Mouse (Mus musculus) lung, postnatal 10 days (tissue): ENCODE data around the gene Bcor.

ENCODE experiments used
- DNase-seq: peaks from one replicate; pipeline ENCODE4 v3.0.0; 2021

Bcor gene

GRCm38 (mm10) chrX:12085949-12086348 is 74.2 kb downstream of the Bcor start:
- DNase-seq, result no peak

GRCm38 (mm10) chrX:12085290-12085689 is 74.9 kb downstream of the Bcor start:
- no peak for DNase-seq

GRCm38 (mm10) chrX:12084698-12085097 is 75.5 kb downstream of the Bcor start:
- DNase-seq, result no peak

DNA sequence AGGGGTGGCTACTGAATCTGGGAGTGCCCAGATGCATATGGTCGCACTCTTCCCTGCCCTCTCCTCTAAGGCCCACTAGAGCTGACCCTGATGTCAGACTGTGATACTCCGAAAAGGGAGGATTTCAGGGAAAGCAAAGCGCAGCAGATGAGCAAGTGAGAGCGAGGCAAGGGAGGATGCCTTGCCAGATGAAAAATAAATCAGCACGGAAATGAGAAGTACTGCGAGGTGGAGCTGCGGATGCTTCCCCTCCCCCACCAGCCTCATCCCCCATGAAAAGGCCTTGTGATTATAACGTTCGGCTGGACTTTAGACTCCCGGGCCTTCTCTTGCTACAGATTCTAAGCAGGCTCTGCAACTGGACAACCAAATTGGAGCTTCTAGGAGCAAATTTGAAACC is 76.5 kb downstream of the Bcor start:
- no peak for DNase-seq

GRCm38 (mm10) chrX:12082736-12083135 is 77.4 kb downstream of the Bcor start:
- no peak for DNase-seq

- no peak for DNase-seq
These were observed 78.0 kb downstream of the Bcor start for GRCm38 (mm10) chrX:12082184-12082583.

DNA sequence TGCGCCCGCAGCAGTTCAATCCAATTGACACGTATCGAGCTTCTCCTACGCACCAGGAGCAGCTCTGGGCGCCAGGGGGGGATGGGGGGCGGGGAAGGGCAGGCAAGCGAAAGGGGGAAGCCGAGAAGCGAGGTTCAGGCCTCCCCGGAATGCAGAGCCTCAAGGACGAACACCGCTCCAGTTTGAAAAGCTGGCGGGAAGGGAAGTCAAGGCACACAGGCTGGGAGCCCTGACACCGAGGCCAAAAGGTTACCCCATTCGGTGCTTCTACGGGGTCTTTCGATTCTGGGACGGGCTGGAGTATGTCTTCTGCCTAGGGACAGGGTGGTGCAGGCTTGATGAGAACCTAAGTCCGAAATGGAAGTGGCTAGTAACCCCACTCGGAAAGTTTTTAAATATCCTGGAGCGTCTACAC is 78.4 kb downstream of the Bcor start:
- no peak for DNase-seq

DNA sequence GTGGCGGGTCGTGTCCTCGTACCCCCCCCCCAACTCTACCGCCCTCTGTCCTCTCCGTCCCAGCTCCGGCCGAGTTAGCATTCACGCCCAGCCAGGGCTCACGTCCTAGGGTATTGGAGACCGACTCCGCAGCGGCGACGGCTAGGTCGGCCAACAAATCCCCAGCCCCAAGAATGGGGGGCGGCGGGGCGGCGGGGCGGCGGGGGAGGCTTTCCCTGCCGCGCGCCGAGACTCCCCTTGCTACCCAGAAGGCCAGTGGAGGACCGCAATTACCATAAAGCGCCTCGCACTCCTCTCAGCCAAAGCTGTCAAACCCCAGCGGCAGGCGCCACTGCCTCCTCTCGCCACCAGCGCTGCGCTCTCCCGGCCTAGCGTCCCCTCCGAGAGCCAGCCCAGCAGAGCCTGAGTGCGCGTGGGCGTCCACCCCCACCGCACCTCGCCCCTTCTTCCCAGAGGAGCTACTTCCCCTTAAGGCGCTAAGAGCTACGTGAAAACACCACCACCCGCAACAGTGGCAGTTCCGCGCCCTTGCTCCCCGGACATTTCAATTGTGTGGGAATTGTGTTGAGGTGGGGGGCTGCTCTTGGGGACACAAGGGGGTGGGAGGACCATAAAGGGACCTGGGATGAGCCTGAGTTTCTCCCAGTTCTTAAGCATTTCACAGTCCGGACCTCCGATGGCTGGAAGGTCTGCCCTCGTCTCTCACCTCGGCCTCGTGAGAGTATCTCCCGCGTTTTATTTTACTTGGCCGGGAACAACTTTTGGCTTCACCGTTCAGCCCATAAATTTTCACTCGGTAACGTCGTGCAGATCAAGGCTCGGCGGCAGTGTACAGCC is 79.0 kb downstream of the Bcor start:
- peak; percentile 73 for DNase-seq

- peak; percentile 68 for DNase-seq
These were observed 79.9 kb downstream of the Bcor start for GRCm38 (mm10) chrX:12080095-12080903.

GRCm38 (mm10) chrX:12079309-12080094 is 80.7 kb downstream of the Bcor start:
- DNase-seq, result peak; percentile 64

DNA sequence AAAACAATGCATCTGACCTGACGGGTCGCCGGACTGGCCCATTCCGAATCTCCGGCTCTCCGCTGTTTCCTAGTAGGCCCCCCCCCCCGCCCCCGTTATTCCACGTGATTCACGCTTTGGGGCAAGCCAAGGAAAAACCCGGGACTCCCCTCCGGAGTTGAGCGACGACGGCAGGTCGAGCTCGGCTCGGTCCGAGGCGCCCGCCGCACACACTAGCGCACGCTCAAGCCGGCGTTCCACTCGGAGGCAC is 81.2 kb downstream of the Bcor start:
- no peak for DNase-seq

DNA sequence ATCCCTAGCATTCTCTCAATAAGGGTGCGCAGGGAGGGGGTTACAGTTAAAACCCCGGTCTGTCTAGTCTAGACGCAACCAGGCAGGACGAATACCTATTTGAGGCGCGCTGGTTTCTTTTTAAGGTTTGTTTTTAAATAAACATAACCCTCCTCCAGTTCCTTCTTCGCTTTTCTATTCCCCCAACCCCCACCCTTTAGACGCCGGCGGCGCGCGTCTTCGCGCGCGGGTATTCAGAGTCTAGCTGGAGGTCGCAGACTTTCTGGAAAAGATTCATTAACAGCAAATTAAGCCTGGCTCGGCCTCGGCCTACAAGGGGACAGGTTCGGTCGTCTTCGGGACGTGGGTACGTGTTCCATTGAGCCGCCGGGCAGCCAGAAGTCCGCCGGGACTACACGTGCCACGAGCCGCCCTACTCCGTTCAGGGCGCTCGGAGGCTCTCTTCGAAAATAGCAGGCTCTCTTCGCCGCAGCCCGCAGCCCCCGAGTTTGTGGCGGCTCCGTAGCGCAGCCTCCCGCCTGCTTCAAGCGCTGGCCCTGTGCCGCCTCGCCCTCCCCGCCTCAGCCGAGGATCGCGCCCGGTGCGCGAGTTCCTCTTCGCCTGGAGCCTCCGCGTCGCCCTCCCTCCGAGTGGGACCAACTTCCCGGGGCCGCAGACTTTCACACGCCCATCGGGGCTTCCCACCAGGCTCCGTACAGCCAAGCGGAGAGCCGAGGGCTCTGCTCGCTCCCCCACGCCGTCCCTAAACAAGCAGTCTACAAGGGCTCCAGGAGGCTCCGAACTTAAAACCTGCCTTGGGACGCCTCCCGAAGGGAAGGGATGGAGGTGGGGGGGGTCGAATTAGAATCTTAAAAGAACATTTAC is 81.7 kb downstream of the Bcor start:
- DNase-seq, result peak; percentile 59

GRCm38 (mm10) chrX:12077601-12077980 is 82.6 kb downstream of the Bcor start:
- no peak for DNase-seq

GRCm38 (mm10) chrX:12076763-12077600 is 83.2 kb downstream of the Bcor start:
- peak; percentile 79 for DNase-seq

- DNase-seq, result peak; percentile 46
These were observed 87.4 kb downstream of the Bcor start for GRCm38 (mm10) chrX:12072721-12073120.

- peak; percentile 86 for DNase-seq
These were observed 91.0 kb downstream of the Bcor start for GRCm38 (mm10) chrX:12068978-12069724.

DNA sequence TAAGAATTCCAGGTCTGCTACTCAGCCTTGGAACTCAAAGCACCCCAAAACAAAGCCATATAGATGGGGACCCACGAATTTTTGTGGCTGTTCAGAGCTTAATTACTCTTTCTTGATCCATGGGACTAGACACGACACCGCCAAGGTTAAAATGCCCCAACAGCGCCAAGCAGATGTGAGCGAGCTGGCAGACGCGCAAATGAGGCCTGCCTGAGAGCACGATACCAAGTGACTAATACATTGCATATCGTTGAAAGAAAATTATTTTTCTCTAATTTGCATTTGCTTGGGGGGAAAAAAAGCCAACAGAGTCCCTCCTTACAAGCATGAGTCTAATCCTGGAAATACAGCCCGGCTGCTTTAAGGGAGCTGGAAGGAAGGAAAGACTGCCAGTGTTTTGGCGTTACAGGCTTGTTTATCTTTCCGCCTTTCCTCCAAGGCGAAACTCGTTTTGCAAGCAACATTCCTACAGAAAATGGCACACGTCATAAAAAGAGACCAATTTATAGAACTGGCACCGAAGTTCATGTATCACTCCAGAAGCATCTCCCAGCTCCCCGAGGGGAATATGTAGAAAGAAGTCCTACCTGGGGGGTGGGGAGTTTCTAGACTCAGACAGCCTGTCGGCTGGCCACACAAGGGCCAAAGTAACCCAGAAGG is 92.2 kb downstream of the Bcor start:
- peak; percentile 44 for DNase-seq

DNA sequence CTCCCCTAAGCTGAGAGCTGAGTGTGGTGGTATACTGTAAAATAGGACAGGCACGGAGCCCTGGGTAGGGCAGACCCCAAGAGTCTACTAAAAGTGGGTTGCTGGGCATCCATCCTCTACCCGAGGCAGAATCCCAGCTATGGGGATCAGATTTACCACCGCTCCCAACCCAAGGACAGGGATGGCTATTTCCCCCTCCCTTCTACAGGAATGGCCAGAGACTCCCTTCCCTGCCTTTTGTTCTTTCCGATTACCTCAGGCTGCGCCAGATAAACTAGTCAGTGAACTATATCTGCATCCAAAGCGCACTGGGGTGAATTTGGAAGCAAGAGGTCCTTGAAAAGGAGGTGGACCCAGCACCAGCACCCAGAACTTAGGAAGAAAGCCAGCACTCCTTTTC is 93.1 kb downstream of the Bcor start:
- no peak for DNase-seq

DNA sequence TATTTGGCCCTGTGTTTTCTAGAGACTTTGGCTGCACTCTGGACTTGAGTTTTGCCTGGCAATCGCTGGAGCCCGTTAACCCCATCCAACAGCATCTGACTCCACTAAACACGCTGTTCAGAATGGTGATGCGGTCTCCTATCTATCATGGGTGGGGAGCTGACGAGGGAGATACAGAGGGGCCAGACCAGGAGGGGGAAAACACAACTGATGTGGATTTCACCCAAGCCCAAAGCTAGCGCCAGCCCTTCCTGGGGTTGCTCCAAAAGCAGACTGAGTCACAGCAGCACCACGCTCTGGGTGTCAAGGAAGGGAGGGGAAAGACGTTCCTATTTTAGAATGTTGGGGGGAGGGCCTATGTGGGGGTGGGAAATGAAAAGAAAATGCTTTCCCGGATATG is 94.4 kb downstream of the Bcor start:
- DNase-seq, result peak; percentile 45

GRCm38 (mm10) chrX:12062932-12063260 is 97.3 kb downstream of the Bcor start:
- DNase-seq, result no peak
